Mouse (Mus musculus): ENCODE data around the gene Gtf2ird2. TPM values are rescaled to one million over a fixed set of nuclear protein-coding genes. Genes with fewer than 3 reads are reported as not detected.

Gene Gtf2ird2
- polyA plus RNA-seq (2015; fragmentation: Nextera tagmentation; extraction: Ambion mirVana): 7.6 and 8.4 TPM in 2 replicates

GRCm38 (mm10) chr5:134183880-134184808 lies at the start of gene Gtf2ird2:
Gene Gtf2ird2, plus strand, starts transcription at chr5:134184019.
- H3K27me3 ChIP-seq: no peaks in the 10 kb centered on the region
- peak within 1 kb of the TSS; percentile 76 for H3K9ac ChIP-seq
- H3K36me3 ChIP-seq: no peaks in the 10 kb centered on the region
- H3K9me3 ChIP-seq: no peaks in the 10 kb centered on the region
- WGBS: under 1% methylated on average over 91 of the region's 92 CpGs
- H3K4me2 ChIP-seq: peak within 1 kb of the TSS; percentile 67
- H3K27ac ChIP-seq: peak within 1 kb of the TSS; percentile 93
- H3K4me3 ChIP-seq: peak within 1 kb of the TSS; percentile 74
- peak; percentile 95 for ATAC-seq (ENCODE audit: insufficient number of reproducible peaks, low FRiP score, low TSS enrichment, low read depth)
- H3K4me1 ChIP-seq: peaks cover 21% of the 10 kb centered on the region

- Histone ChIP-seq H3K4me3 (no peak overlapping the region), H3K27ac (no peak overlapping the region), H3K36me3 (peaks cover 46% of the 10 kb centered on the region), H3K9ac (no peak overlapping the region), H3K4me1 (no peaks in the 10 kb centered on the region), H3K4me2 (no peak overlapping the region), H3K9me3 (no peaks in the 10 kb centered on the region), H3K27me3 (no peaks in the 10 kb centered on the region)
- no peak for ATAC-seq (ENCODE audit: insufficient number of reproducible peaks, low FRiP score, low TSS enrichment, low read depth)
- 93% methylated on average over 12 of the region's 12 CpGs for WGBS
Observed at GRCm38 (mm10) chr5:134136022-134136421, 47.8 kb upstream of the Gtf2ird2 start.

GRCm38 (mm10) chr5:134137933-134138332 lies 45.9 kb upstream of the Gtf2ird2 start:
- no peak overlapping the region for H3K27ac ChIP-seq
- no peak overlapping the region for H3K4me3 ChIP-seq
- H3K27me3 ChIP-seq: no peaks in the 10 kb centered on the region
- ATAC-seq (ENCODE audit: insufficient number of reproducible peaks, low FRiP score, low TSS enrichment, low read depth): no peak
- no peaks in the 10 kb centered on the region for H3K4me1 ChIP-seq
- H3K9ac ChIP-seq: no peak overlapping the region
- H3K36me3 ChIP-seq: peaks cover 44% of the 10 kb centered on the region
- H3K9me3 ChIP-seq: no peaks in the 10 kb centered on the region
- no peak overlapping the region for H3K4me2 ChIP-seq
- 78% methylated on average over 5 of the region's 5 CpGs for WGBS

- WGBS: 88% methylated on average over 6 of the region's 6 CpGs
- no peaks in the 10 kb centered on the region for H3K9me3 ChIP-seq
- H3K36me3 ChIP-seq: peaks cover 42% of the 10 kb centered on the region
- H3K27me3 ChIP-seq: no peaks in the 10 kb centered on the region
- H3K9ac ChIP-seq: no peak overlapping the region
- H3K4me2 ChIP-seq: no peak overlapping the region
- no peak for ATAC-seq (ENCODE audit: insufficient number of reproducible peaks, low FRiP score, low TSS enrichment, low read depth)
- no peaks in the 10 kb centered on the region for H3K4me1 ChIP-seq
- H3K4me3 ChIP-seq: no peak overlapping the region
- H3K27ac ChIP-seq: no peak overlapping the region
Observed at GRCm38 (mm10) chr5:134139429-134139828, 44.4 kb upstream of the Gtf2ird2 start.

- Histone ChIP-seq H3K27ac (no peak overlapping the region), H3K27me3 (no peaks in the 10 kb centered on the region), H3K9ac (no peak overlapping the region), H3K36me3 (peaks cover 39% of the 10 kb centered on the region), H3K9me3 (no peaks in the 10 kb centered on the region), H3K4me2 (no peak overlapping the region), H3K4me1 (no peaks in the 10 kb centered on the region), H3K4me3 (no peak overlapping the region)
- WGBS: 65% methylated on average over 7 of the region's 7 CpGs
- no peak for ATAC-seq (ENCODE audit: insufficient number of reproducible peaks, low FRiP score, low TSS enrichment, low read depth)
Observed at GRCm38 (mm10) chr5:134141236-134141635, 42.6 kb upstream of the Gtf2ird2 start.

GRCm38 (mm10) chr5:134142381-134142780 lies 41.4 kb upstream of the Gtf2ird2 start:
- Histone ChIP-seq H3K4me3 (no peak overlapping the region), H3K27ac (no peak overlapping the region), H3K4me1 (no peaks in the 10 kb centered on the region), H3K9ac (no peak overlapping the region), H3K36me3 (peaks cover 28% of the 10 kb centered on the region), H3K4me2 (no peak overlapping the region), H3K27me3 (no peaks in the 10 kb centered on the region), H3K9me3 (no peaks in the 10 kb centered on the region)
- whole genome bisulfite sequencing: 83% methylated on average over 11 of the region's 11 CpGs
- ATAC-seq (ENCODE audit: insufficient number of reproducible peaks, low FRiP score, low TSS enrichment, low read depth): no peak

GRCm38 (mm10) chr5:134144986-134145385 lies 38.8 kb upstream of the Gtf2ird2 start:
- H3K27ac ChIP-seq: no peak overlapping the region
- WGBS: 96% methylated on average over 8 of the region's 8 CpGs
- ATAC-seq (ENCODE audit: insufficient number of reproducible peaks, low FRiP score, low TSS enrichment, low read depth): no peak

GRCm38 (mm10) chr5:134147194-134147753 lies 36.5 kb upstream of the Gtf2ird2 start:
- WGBS: 77% methylated on average over 10 of the region's 10 CpGs
- H3K4me1 ChIP-seq: no peaks in the 10 kb centered on the region
- H3K36me3 ChIP-seq: peaks cover 45% of the 10 kb centered on the region
- H3K4me2 ChIP-seq: no peak overlapping the region
- H3K9ac ChIP-seq: no peak overlapping the region
- ATAC-seq (ENCODE audit: insufficient number of reproducible peaks, low FRiP score, low TSS enrichment, low read depth): no peak
- no peaks in the 10 kb centered on the region for H3K9me3 ChIP-seq
- no peak overlapping the region for H3K27ac ChIP-seq
- H3K4me3 ChIP-seq: no peak overlapping the region
- no peaks in the 10 kb centered on the region for H3K27me3 ChIP-seq

More at GRCm38 (mm10) chr5:134144986-134145385, 38.8 kb upstream of the Gtf2ird2 start:
- no peak overlapping the region for H3K4me3 ChIP-seq
- no peaks in the 10 kb centered on the region for H3K4me1 ChIP-seq
- H3K36me3 ChIP-seq: peaks cover 33% of the 10 kb centered on the region
- H3K9ac ChIP-seq: no peak overlapping the region
- no peaks in the 10 kb centered on the region for H3K27me3 ChIP-seq
- H3K9me3 ChIP-seq: no peaks in the 10 kb centered on the region
- H3K4me2 ChIP-seq: no peak overlapping the region

GRCm38 (mm10) chr5:134148153-134148552 lies 35.7 kb upstream of the Gtf2ird2 start:
- Histone ChIP-seq H3K4me3 (no peak overlapping the region), H3K9me3 (no peaks in the 10 kb centered on the region), H3K27me3 (no peaks in the 10 kb centered on the region), H3K4me2 (no peak overlapping the region), H3K36me3 (peaks cover 51% of the 10 kb centered on the region), H3K9ac (no peak overlapping the region), H3K4me1 (no peaks in the 10 kb centered on the region), H3K27ac (peak overlapping the region; percentile 61)
- ATAC-seq (ENCODE audit: insufficient number of reproducible peaks, low FRiP score, low TSS enrichment, low read depth): no peak
- WGBS: 86% methylated on average over 4 of the region's 4 CpGs

- Histone ChIP-seq H3K4me1 (no peaks in the 10 kb centered on the region), H3K4me3 (no peak overlapping the region), H3K9me3 (no peaks in the 10 kb centered on the region), H3K27ac (no peak overlapping the region), H3K9ac (no peak overlapping the region), H3K27me3 (no peaks in the 10 kb centered on the region), H3K4me2 (no peak overlapping the region), H3K36me3 (peaks cover 74% of the 10 kb centered on the region)
- ATAC-seq (ENCODE audit: insufficient number of reproducible peaks, low FRiP score, low TSS enrichment, low read depth): no peak
- WGBS: 83% methylated on average over 11 of the region's 11 CpGs
Observed at GRCm38 (mm10) chr5:134151895-134152294, 31.9 kb upstream of the Gtf2ird2 start.

GRCm38 (mm10) chr5:134155916-134156466 lies 27.8 kb upstream of the Gtf2ird2 start:
- 85% methylated on average over 7 of the region's 7 CpGs for WGBS
- no peak for ATAC-seq (ENCODE audit: insufficient number of reproducible peaks, low FRiP score, low TSS enrichment, low read depth)

GRCm38 (mm10) chr5:134164688-134165087 lies 19.1 kb upstream of the Gtf2ird2 start:
- ATAC-seq (ENCODE audit: insufficient number of reproducible peaks, low FRiP score, low TSS enrichment, low read depth): no peak
- no peak overlapping the region for H3K4me3 ChIP-seq
- H3K4me2 ChIP-seq: no peak overlapping the region
- H3K27me3 ChIP-seq: no peaks in the 10 kb centered on the region
- no peak overlapping the region for H3K27ac ChIP-seq
- WGBS: 53% methylated on average over 5 of the region's 5 CpGs
- peaks cover 68% of the 10 kb centered on the region for H3K36me3 ChIP-seq
- H3K9ac ChIP-seq: no peak overlapping the region
- no peaks in the 10 kb centered on the region for H3K9me3 ChIP-seq
- H3K4me1 ChIP-seq: peaks cover 4% of the 10 kb centered on the region; the same call in 1 of the 2 replicates

More at GRCm38 (mm10) chr5:134155916-134156466, 27.8 kb upstream of the Gtf2ird2 start:
- Histone ChIP-seq H3K36me3 (peaks cover 83% of the 10 kb centered on the region), H3K4me1 (no peaks in the 10 kb centered on the region), H3K4me3 (no peak overlapping the region), H3K9ac (no peak overlapping the region), H3K9me3 (no peaks in the 10 kb centered on the region), H3K27ac (no peak overlapping the region), H3K4me2 (no peak overlapping the region), H3K27me3 (no peaks in the 10 kb centered on the region)

Measured in limb, embryonic 15.5 days (tissue).